Mouse (Mus musculus) G1E (cell line): ENCODE measurements around the gene Acvr1c.

ENCODE experiments used
- CTCF ChIP-seq: IDR thresholded peaks from 2 replicates; pipeline ENCODE4 v1.5.1; 2012; ENCODE audit warnings: low read depth, low read length, inconsistent platforms, mixed read lengths
- TAL1 ChIP-seq: conservative IDR thresholded peaks from 2 replicates; pipeline ENCODE4 v1.6.1; 2012; ENCODE audit warnings: low read depth, low read length, inconsistent platforms, mixed read lengths

DNA sequence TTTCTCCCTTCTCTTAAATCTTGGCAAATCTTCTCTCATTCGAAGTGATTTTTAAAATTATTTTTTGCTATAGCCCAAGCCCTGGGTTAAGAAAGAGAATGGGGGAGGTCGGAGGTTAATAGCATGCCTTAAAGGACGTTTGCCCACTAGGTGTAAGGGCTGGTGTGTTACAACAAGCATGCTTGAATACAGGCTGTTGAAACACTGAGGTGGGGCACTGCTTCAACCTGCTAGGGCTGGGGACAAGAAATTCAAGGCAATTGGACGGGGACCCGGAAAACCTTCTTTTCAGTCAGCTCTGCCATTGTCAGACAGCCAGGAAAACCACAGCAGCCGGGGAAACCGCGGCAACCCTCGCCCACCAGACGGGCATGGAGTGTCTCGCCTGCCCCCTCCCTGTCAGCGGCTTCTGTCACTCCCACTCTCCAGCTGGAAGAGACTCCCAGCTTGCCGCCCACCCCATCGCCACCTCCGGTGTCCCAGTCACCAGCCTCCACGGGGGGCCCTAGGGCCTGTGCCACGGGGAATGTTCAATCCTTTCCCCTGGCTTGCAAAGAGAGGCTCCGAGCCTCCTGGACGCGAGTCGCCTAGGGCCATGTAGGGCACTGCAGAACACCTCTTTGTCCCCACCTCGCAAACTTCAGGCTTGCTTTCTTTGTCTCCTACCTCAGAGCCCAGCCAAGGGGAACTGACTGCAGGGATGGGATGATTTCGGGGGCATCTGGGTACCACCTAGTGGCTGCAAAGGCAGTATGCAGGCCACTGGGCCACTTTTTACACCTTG, 33.4 kb downstream of the Acvr1c start:
- TF ChIP-seq CTCF (no peak), TAL1 (no peak)
